Mouse (Mus musculus): ENCODE measurements at regions not wholly inside any gene's neighbourhood (a gene's known extent, or its start where the extent isn't known, plus 50 kb on each side); places are given as distances from the start of the nearest gene placed in this dataset.

GRCm38 (mm10) chr4:137148756-137149155 lies 100.2 kb upstream of the Zbtb40 start:
- TF ChIP-seq CTCF (IDR thresholded peaks at IDR 0.05; ENCODE audit: low read depth), result no peak
- no peak for TF ChIP-seq EP300 (IDR thresholded peaks at IDR 0.05; ENCODE audit: low read depth)
